Mouse (Mus musculus) cerebellum, adult 2 months (tissue): ENCODE measurements around the gene Ksr1.

Source experiments
- CTCF ChIP-seq: fragments of 200-500 bp; IDR thresholded peaks from 2 replicates; pipeline ENCODE4 v1.5.1; 2011; ENCODE audit warnings: low read depth, mild to moderate bottlenecking, control low read depth, low read length, moderate library complexity, borderline replicate concordance; ENCODE audit not compliant: insufficient read depth
- POLR2A ChIP-seq: fragments of 200-500 bp; IDR thresholded peaks from 2 replicates; pipeline ENCODE4 v1.6.1; 2011; ENCODE audit warnings: low read length, control low read depth, borderline replicate concordance; ENCODE audit not compliant: insufficient read depth

DNA sequence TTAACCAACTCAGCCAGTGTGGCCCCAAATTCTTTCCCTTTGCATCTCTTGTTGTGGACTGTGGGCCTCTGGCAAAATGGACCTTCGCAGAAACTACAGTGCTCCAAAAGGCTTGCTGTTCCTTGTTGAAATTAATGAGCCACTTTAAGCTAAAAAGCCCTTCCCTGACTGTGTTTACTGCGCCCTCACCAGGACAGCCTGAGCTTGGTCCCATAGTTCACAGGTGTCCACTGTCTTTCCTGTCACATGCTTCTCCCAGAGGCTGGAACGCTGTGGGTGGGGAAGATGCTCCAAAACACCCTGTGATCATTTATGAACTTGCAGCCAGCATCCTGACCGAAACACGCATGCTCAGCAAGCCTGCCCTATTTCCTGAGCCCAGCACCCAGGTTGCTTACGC lies 9.1 kb upstream of the Ksr1 start:
- TF ChIP-seq POLR2A (no peak), CTCF (no peak)
